Mouse (Mus musculus): ENCODE results near the gene Zbtb2. TPM values are rescaled to one million over a fixed set of nuclear protein-coding genes. Genes with fewer than 3 reads are reported as not detected.

Zbtb2 gene
- total and polyA plus RNA-seq, 3 experiments, result 6.1 to 11.4 (median 11.1) TPM

DNA sequence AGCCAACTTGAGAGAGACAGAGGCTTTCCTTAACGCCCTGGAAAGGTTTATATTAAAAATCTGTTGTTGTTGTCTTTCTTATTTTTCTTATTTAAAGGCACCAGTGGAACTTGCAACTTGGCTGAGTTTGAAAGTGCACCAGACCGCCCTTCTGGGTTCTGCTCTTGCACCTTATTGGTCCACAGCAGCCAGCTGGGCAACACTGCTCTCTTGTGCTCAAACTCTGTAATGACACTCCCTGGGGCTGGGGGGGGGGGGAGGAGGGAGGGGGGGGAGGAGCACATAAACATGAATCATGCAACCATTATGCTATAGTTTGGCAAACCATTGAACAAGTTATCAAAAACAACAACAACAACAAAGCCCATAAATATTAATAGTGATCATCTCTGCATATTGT lies 46.5 kb downstream of the Zbtb2 start:
- Histone ChIP-seq H3K9ac (ENCODE audit: insufficient read depth, low read depth) (no peak overlapping the region), H3K4me3 (replicated peaks in 1 of 3; ENCODE audit: low read depth in 2 of 3, low read length in 2 of 3, poor library complexity in 1 of 3) (no peak overlapping the region), H3K27ac (ENCODE audit: insufficient read depth, low read depth) (no peak overlapping the region), H3K36me3 (replicated peaks in 1 of 2; ENCODE audit: control insufficient read depth in 1 of 2, insufficient read depth in 1 of 2, low read length in 1 of 2) (no peaks in the 10 kb centered on the region), H3K9me3 (replicated peaks; ENCODE audit: low read length) (no peaks in the 10 kb centered on the region), H3K4me1 (ENCODE audit: control insufficient read depth in 1 of 2, insufficient read depth in 2 of 2) (peaks cover 0 to 7% of the 10 kb centered on the region in 2 experiments; a peak in 1 of 4 replicates), H3K27me3 (replicated peaks) (no peaks in the 10 kb centered on the region), H3K4me2 (ENCODE audit: insufficient read depth, low read depth, poor library complexity, severe bottlenecking) (no peak overlapping the region; the same call in 1 of the 2 replicates), H3K79me2 (replicated peaks; ENCODE audit: control insufficient read depth, extremely low read depth, insufficient read depth, poor library complexity, severe bottlenecking) (no peaks in the 10 kb centered on the region)
- DNase-seq (ENCODE audit: extremely low read depth), result peak; percentile 57
- dilution Hi-C loops (cut with MboI; ENCODE audit: extremely low pct_ligation_motif_present, extremely low pct_unique_long_range_greater_than_20kb, low sequenced_read_pairs) (no loop called here), in situ Hi-C loops (cut with MboI; ENCODE audit: low pct_ligation_motif_present, low pct_unique_long_range_greater_than_20kb, low sequenced_read_pairs) (loop anchor here (25.0 kb wide), 2 partner anchors 254 to 804 kb away; partner anchors contain the start of gene Iyd)
- TF ChIP-seq RAD21 (IDR thresholded peaks at IDR 0.05; ENCODE audit: low read depth, low read length) (peak; percentile 63), ZNF384 (IDR thresholded peaks at IDR 0.05; ENCODE audit: low read depth, low read length) (no peak), USF2 (conservative IDR thresholded peaks at IDR 0.05; ENCODE audit: low read depth, low read length) (no peak), MYC (IDR thresholded peaks at IDR 0.05; ENCODE audit: low read depth, low read length) (no peak), MXI1 (IDR thresholded peaks at IDR 0.05; ENCODE audit: low read depth, low read length) (no peak), CTCF (conservative IDR thresholded peaks at IDR 0.05 in 1 of 2, IDR thresholded peaks at IDR 0.05 in 1 of 2; ENCODE audit: low read depth in 2 of 2, low read length in 2 of 2) (peak in 1 of 2 experiments; percentile 56; a peak in 2 of 4 replicates), POLR2A (IDR thresholded peaks at IDR 0.05; ENCODE audit: low read depth, low read length) (no peak), NRF1 (IDR thresholded peaks at IDR 0.05; ENCODE audit: low read depth, low read length) (no peak), JUN (IDR thresholded peaks at IDR 0.05; ENCODE audit: insufficient read depth, low read depth, low read length) (no peak), EP300 (IDR thresholded peaks at IDR 0.05; ENCODE audit: low read length) (no peak), ELF1 (IDR thresholded peaks at IDR 0.05; ENCODE audit: low read depth, low read length) (no peak), ZMIZ1 (IDR thresholded peaks at IDR 0.05; ENCODE audit: low read depth, low read length) (no peak), TBP (conservative IDR thresholded peaks at IDR 0.05; ENCODE audit: low read depth, low read length) (no peak), MAZ (IDR thresholded peaks at IDR 0.05; ENCODE audit: low read depth, low read length) (peak; percentile 96), JUND (conservative IDR thresholded peaks at IDR 0.05; ENCODE audit: low read depth, low read length) (no peak), SMC3 (IDR thresholded peaks at IDR 0.05; ENCODE audit: low read depth, low read length) (peak; percentile 52), E2F4 (IDR thresholded peaks at IDR 0.05; ENCODE audit: insufficient replicate concordance, low read depth, low read length) (no peak)

DNA sequence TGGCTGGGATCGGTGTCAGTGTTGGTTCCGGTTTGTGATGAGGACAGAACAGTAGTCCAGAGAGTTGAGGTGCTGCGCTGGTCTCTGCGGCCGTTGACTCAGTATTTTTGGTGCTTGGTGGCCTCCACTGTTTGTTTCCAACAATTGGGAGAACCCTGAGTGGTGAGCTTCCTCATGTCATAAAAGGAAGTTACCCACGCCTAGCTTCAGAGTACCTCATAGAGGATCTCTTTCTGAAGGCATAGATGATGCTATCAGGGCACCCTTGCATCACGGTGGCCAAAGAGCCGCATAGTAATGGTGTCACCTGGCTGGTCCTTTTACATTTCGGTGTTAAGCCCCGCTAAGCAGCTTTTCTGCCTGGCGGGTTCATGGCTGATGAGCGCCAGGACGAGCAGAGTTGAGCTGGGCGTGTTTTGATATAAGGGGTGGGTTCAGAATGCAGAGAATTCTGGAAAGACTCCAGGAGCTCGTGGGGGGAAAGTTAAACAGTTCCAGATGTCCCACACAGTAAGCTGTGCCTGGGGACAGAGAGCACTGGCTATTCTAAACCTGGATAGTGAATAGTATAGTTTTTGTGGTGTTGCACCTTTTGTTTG lies 48.9 kb downstream of the Zbtb2 start:
- dilution Hi-C loops (cut with MboI; ENCODE audit: extremely low pct_ligation_motif_present, extremely low pct_unique_long_range_greater_than_20kb, low sequenced_read_pairs), result no loop called here
- in situ Hi-C loops (cut with MboI; ENCODE audit: low pct_ligation_motif_present, low pct_unique_long_range_greater_than_20kb, low sequenced_read_pairs), result loop anchor here (10.0 to 25.0 kb wide), 4 partner anchors 154 to 802 kb away; partner anchors contain the start of gene Iyd
- H3K4me3 ChIP-seq (replicated peaks in 1 of 3; ENCODE audit: low read depth in 2 of 3, low read length in 2 of 3, poor library complexity in 1 of 3), result no peak overlapping the region
- no peaks in the 10 kb centered on the region for H3K27me3 ChIP-seq (replicated peaks)
- H3K27ac ChIP-seq (ENCODE audit: insufficient read depth, low read depth), result no peak overlapping the region
- no peak overlapping the region for H3K4me2 ChIP-seq (ENCODE audit: insufficient read depth, low read depth, poor library complexity, severe bottlenecking)
- H3K9me3 ChIP-seq (replicated peaks; ENCODE audit: low read length), result no peaks in the 10 kb centered on the region
- H3K4me1 ChIP-seq (ENCODE audit: control insufficient read depth in 1 of 2, insufficient read depth in 2 of 2), result peaks cover 0 to 13% of the 10 kb centered on the region in 2 experiments; a peak in 2 of 4 replicates
- TF ChIP-seq ZMIZ1 (IDR thresholded peaks at IDR 0.05; ENCODE audit: low read depth, low read length) (no peak), CTCF (conservative IDR thresholded peaks at IDR 0.05 in 1 of 2, IDR thresholded peaks at IDR 0.05 in 1 of 2; ENCODE audit: low read depth in 2 of 2, low read length in 2 of 2) (no peak), CHD2 (IDR thresholded peaks at IDR 0.05; ENCODE audit: low read length) (no peak), ETS1 (conservative IDR thresholded peaks at IDR 0.05; ENCODE audit: low read depth, low read length) (no peak), MXI1 (IDR thresholded peaks at IDR 0.05; ENCODE audit: low read depth, low read length) (no peak)
- H3K36me3 ChIP-seq (replicated peaks in 1 of 2; ENCODE audit: control insufficient read depth in 1 of 2, insufficient read depth in 1 of 2, low read length in 1 of 2), result no peaks in the 10 kb centered on the region
- no peak for DNase-seq (ENCODE audit: extremely low read depth)
- H3K9ac ChIP-seq (ENCODE audit: insufficient read depth, low read depth), result no peak overlapping the region
- no peaks in the 10 kb centered on the region for H3K79me2 ChIP-seq (replicated peaks; ENCODE audit: control insufficient read depth, extremely low read depth, insufficient read depth, poor library complexity, severe bottlenecking)
